Mouse (Mus musculus) limb, embryonic 11.5 days (tissue): ENCODE measurements at regions not wholly inside any gene's neighbourhood (a gene's known extent, or its start where the extent isn't known, plus 50 kb on each side); places are given as distances from the start of the nearest gene placed in this dataset.

ENCODE experiments used
- ATAC-seq: fragments of 200-750 bp; cut with Nextera tagmentation; 2 replicates; pipeline ENCODE4 v1.8.0; 2017; ENCODE audit warnings: low read depth; ENCODE audit not compliant: insufficient number of reproducible peaks, low FRiP score, low TSS enrichment
- DNase-seq: peaks from one replicate; pipeline ENCODE4 v3.0.0-alpha.2; 2015; ENCODE audit warnings: low spot score
- H3K27ac ChIP-seq: fragments of 300-500 bp; sonication (generic); replicated peaks from 2 replicates; pipeline ENCODE4 v1.5.1; 2014; ENCODE audit warnings: low read depth, mild to moderate bottlenecking, low read length
- H3K27me3 ChIP-seq: fragments of 300-500 bp; sonication (generic); 2 replicates; pipeline ENCODE4 v1.6.1; 2014; ENCODE audit warnings: mild to moderate bottlenecking, low read length, mixed read lengths; ENCODE audit not compliant: control insufficient read depth, insufficient read depth
- H3K36me3 ChIP-seq: fragments of 300-500 bp; sonication (generic); 2 replicates; pipeline ENCODE4 v1.6.1; 2014; ENCODE audit warnings: mild to moderate bottlenecking, low read length, moderate library complexity, mixed read lengths; ENCODE audit not compliant: control insufficient read depth, insufficient read depth
- H3K4me1 ChIP-seq: fragments of 300-500 bp; sonication (generic); 2 replicates; pipeline ENCODE4 v1.6.1; 2014; ENCODE audit warnings: low read length, mixed read lengths; ENCODE audit not compliant: control insufficient read depth, insufficient read depth
- H3K4me2 ChIP-seq: fragments of 300-500 bp; sonication (generic); 2 replicates; pipeline ENCODE4 v1.6.1; 2014; ENCODE audit warnings: low read depth, mild to moderate bottlenecking, moderate library complexity; ENCODE audit not compliant: severe bottlenecking
- H3K4me3 ChIP-seq: fragments of 300-500 bp; sonication (generic); 2 replicates; pipeline ENCODE4 v1.5.1; 2014; ENCODE audit warnings: low read depth, low read length
- H3K9ac ChIP-seq: fragments of 300-500 bp; sonication (generic); 2 replicates; pipeline ENCODE4 v1.6.1; 2014; ENCODE audit warnings: mild to moderate bottlenecking, low read length
- H3K9me3 ChIP-seq: fragments of 300-500 bp; sonication (generic); 2 replicates; pipeline ENCODE4 v1.6.1; 2016; ENCODE audit warnings: low read length; ENCODE audit not compliant: control insufficient read depth
- WGBS: fragments of 180-500 bp; shearing (Covaris S2); extraction: QIAGEN DNeasy Blood & Tissue Kit; methylation state at CpG from one replicate; pipeline ENCODE4 v1.1.7; 2014; 5-methylcytosine and 5-hydroxymethylcytosine counted together

DNA sequence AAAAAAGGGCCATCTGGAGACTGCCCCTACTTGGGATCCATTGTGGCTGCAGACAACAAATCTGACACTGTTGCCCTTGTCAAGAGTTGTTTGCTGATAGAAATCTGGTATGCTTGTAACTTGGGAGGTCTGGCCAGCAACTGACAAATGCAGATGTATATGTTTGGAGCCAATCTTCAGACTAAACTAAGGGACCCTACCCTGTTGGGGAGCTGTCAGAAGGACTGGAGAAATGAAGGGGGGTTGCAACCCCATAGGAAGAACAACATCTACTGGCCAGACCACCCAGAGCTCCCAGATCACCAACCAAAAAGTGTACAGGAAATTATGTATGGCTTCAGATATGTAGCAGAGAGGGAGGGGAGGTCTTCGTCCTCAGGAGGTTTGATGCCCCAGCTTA is 54.3 kb upstream of the Pwp1 start:
- H3K4me2 ChIP-seq: no peak overlapping the region
- no peaks in the 10 kb centered on the region for H3K27me3 ChIP-seq
- DNase-seq (no peak), ATAC-seq (no peak)
- H3K9me3 ChIP-seq: no peaks in the 10 kb centered on the region
- H3K4me1 ChIP-seq: no peaks in the 10 kb centered on the region
- 94% methylated on average over 1 of the region's 1 CpGs for WGBS
- no peak overlapping the region for H3K9ac ChIP-seq
- no peak overlapping the region for H3K4me3 ChIP-seq
- H3K27ac ChIP-seq: no peak overlapping the region
- no peaks in the 10 kb centered on the region for H3K36me3 ChIP-seq
